8 mouse cellular contexts compared by ENCODE assay signal in genomic region chr4:130102111-130102651, GRCm38 (mm10). TPM values are rescaled to one million over a fixed set of nuclear protein-coding genes. Genes with fewer than 3 reads are reported as not detected.
DNase-seq lines count a peak whose midpoint lies in the region; ATAC-seq lines count a peak whose summit lies in the region.

Gene Pef1 (plus strand): TSS chr4:130102558.

- no peak within 1 kb of the TSS for H3K9ac ChIP-seq in kidney, embryonic 15.5 days

- H3K27me3 ChIP-seq in kidney, embryonic 15.5 days: no peaks in the 10 kb centered on the region

- WGBS in kidney, embryonic 15.5 days: 14% methylated on average over 6 of the region's 6 CpGs
- WGBS in large intestine, adult 2 months: 11% methylated on average over 6 of the region's 6 CpGs

- H3K4me2 ChIP-seq in kidney, embryonic 15.5 days: 0 out of 2 replicates have a peak within 1 kb of the TSS, but pooled peaks have one; percentile 5

- H3K27ac ChIP-seq in kidney, embryonic 15.5 days: peak within 1 kb of the TSS; percentile 32; the same call in 1 of the 2 replicates

- no peak for ATAC-seq in kidney, embryonic 15.5 days (replicated peaks; ENCODE audit: low FRiP score)

- H3K4me1 ChIP-seq in kidney, embryonic 15.5 days: peaks cover 26% of the 10 kb centered on the region

- no peak for DNase-seq in kidney, postnatal 4 days
- no peak for DNase-seq in adrenal gland, postnatal 4 days (ENCODE audit: low spot score in 2 of 2)
- no peak for DNase-seq in gastrocnemius, postnatal 4 days (ENCODE audit: low spot score in 2 of 2)
- no peak for DNase-seq in large intestine, adult 2 months (ENCODE audit: low read depth, low spot score)
- peak; percentile 47 for DNase-seq in lung, postnatal 14 days
- no peak for DNase-seq in urinary bladder, postnatal 10 days (ENCODE audit: low spot score)
- no peak for DNase-seq in retina, embryonic 14.5 days (ENCODE audit: low spot score)

- no peak within 1 kb of the TSS for H3K4me3 ChIP-seq in kidney, embryonic 15.5 days (replicated peaks)

- H3K36me3 ChIP-seq in kidney, embryonic 15.5 days: no peaks in the 10 kb centered on the region

- no peaks in the 10 kb centered on the region for H3K9me3 ChIP-seq in kidney, embryonic 15.5 days (replicated peaks)

RNA-seq across cellular contexts. Expression of gene Pef1, which starts in this region (rescaled TPM):
- polyA plus RNA-seq in kidney, embryonic 15.5 days (2015; fragmentation: Nextera tagmentation; extraction: Ambion mirVana): 68.9 and 75.1 TPM in 2 replicates
- 10 to 100 TPM; 63.6 to 65.1 TPM for total RNA-seq in adrenal gland, postnatal 4 days (2021)
- 10 to 100 TPM; 35.4 to 37.7 TPM for total RNA-seq in gastrocnemius, postnatal 4 days (2021)
- 183 and 198 TPM in 2 replicates for polyA plus RNA-seq in large intestine, adult 2 months (2012; rRNA removed)
